Mouse (Mus musculus): ENCODE measurements around the gene Fsd2. TPM values are rescaled to one million over a fixed set of nuclear protein-coding genes. Genes with fewer than 3 reads are reported as not detected.

Gene Fsd2
- total and polyA plus RNA-seq, 3 experiments = 0.26 to 1.6 (median 0.54) TPM

GRCm38 (mm10) chr7:81557985-81558360 lies 8.8 kb downstream of the Fsd2 start:
- dilution Hi-C loops (cut with MboI; ENCODE audit: extremely low pct_ligation_motif_present, extremely low pct_unique_long_range_greater_than_20kb, low sequenced_read_pairs) (no loop called here), in situ Hi-C loops (cut with MboI; ENCODE audit: low pct_ligation_motif_present, low pct_unique_long_range_greater_than_20kb, low sequenced_read_pairs) (no loop called here)
- no peaks in the 10 kb centered on the region for H3K27me3 ChIP-seq (replicated peaks)
- no peak overlapping the region for H3K4me3 ChIP-seq (replicated peaks in 1 of 3; ENCODE audit: low read depth in 2 of 3, low read length in 2 of 3, poor library complexity in 1 of 3)
- H3K9me3 ChIP-seq (replicated peaks; ENCODE audit: low read length) = no peaks in the 10 kb centered on the region
- no peaks in the 10 kb centered on the region for H3K4me1 ChIP-seq (ENCODE audit: control insufficient read depth in 1 of 2, insufficient read depth in 2 of 2)
- DNase-seq (ENCODE audit: extremely low read depth) = no peak
- H3K79me2 ChIP-seq (replicated peaks; ENCODE audit: control insufficient read depth, extremely low read depth, insufficient read depth, poor library complexity, severe bottlenecking) = no peaks in the 10 kb centered on the region
- H3K27ac ChIP-seq (ENCODE audit: insufficient read depth, low read depth) = no peak overlapping the region
- H3K4me2 ChIP-seq (ENCODE audit: insufficient read depth, low read depth, poor library complexity, severe bottlenecking) = no peak overlapping the region
- no peak for TF ChIP-seq IRF4 (IDR thresholded peaks at IDR 0.05; ENCODE audit: low read depth, low read length)
- TF ChIP-seq SIN3A (IDR thresholded peaks at IDR 0.05; ENCODE audit: low read length) = no peak
- no peak for TF ChIP-seq PAX5 (IDR thresholded peaks at IDR 0.05; ENCODE audit: low read length)
- TF ChIP-seq E2F4 (IDR thresholded peaks at IDR 0.05; ENCODE audit: insufficient replicate concordance, low read depth, low read length) = no peak
- no peak for TF ChIP-seq CTCF (conservative IDR thresholded peaks at IDR 0.05 in 1 of 2, IDR thresholded peaks at IDR 0.05 in 1 of 2; ENCODE audit: low read depth in 2 of 2, low read length in 2 of 2)
- no peaks in the 10 kb centered on the region for H3K36me3 ChIP-seq (replicated peaks in 1 of 2; ENCODE audit: control insufficient read depth in 1 of 2, insufficient read depth in 1 of 2, low read length in 1 of 2)
- no peak overlapping the region for H3K9ac ChIP-seq (ENCODE audit: insufficient read depth, low read depth)

GRCm38 (mm10) chr7:81557252-81557984 lies 9.3 kb downstream of the Fsd2 start:
- Histone ChIP-seq H3K4me3 (replicated peaks in 1 of 3; ENCODE audit: low read depth in 2 of 3, low read length in 2 of 3, poor library complexity in 1 of 3) (no peak overlapping the region), H3K27me3 (replicated peaks) (no peaks in the 10 kb centered on the region), H3K36me3 (replicated peaks in 1 of 2; ENCODE audit: control insufficient read depth in 1 of 2, insufficient read depth in 1 of 2, low read length in 1 of 2) (no peaks in the 10 kb centered on the region), H3K4me2 (ENCODE audit: insufficient read depth, low read depth, poor library complexity, severe bottlenecking) (no peak overlapping the region), H3K4me1 (ENCODE audit: control insufficient read depth in 1 of 2, insufficient read depth in 2 of 2) (no peaks in the 10 kb centered on the region), H3K9ac (ENCODE audit: insufficient read depth, low read depth) (no peak overlapping the region), H3K27ac (ENCODE audit: insufficient read depth, low read depth) (no peak overlapping the region), H3K79me2 (replicated peaks; ENCODE audit: control insufficient read depth, extremely low read depth, insufficient read depth, poor library complexity, severe bottlenecking) (no peaks in the 10 kb centered on the region), H3K9me3 (replicated peaks; ENCODE audit: low read length) (no peaks in the 10 kb centered on the region)
- DNase-seq (ENCODE audit: extremely low read depth) = no peak
- dilution Hi-C loops (cut with MboI; ENCODE audit: extremely low pct_ligation_motif_present, extremely low pct_unique_long_range_greater_than_20kb, low sequenced_read_pairs) (no loop called here), in situ Hi-C loops (cut with MboI; ENCODE audit: low pct_ligation_motif_present, low pct_unique_long_range_greater_than_20kb, low sequenced_read_pairs) (no loop called here)
- TF ChIP-seq KAT2A (IDR thresholded peaks at IDR 0.05; ENCODE audit: insufficient replicate concordance, low read length) (no peak), ZC3H11A (IDR thresholded peaks at IDR 0.05; ENCODE audit: low read depth, low read length) (no peak), HCFC1 (IDR thresholded peaks at IDR 0.05; ENCODE audit: low read depth, low read length) (no peak), ZKSCAN1 (IDR thresholded peaks at IDR 0.05; ENCODE audit: borderline replicate concordance, low read depth, low read length) (no peak), E2F4 (IDR thresholded peaks at IDR 0.05; ENCODE audit: insufficient replicate concordance, low read depth, low read length) (no peak), POLR2A (IDR thresholded peaks at IDR 0.05; ENCODE audit: low read depth, low read length) (no peak), ETS1 (conservative IDR thresholded peaks at IDR 0.05; ENCODE audit: low read depth, low read length) (no peak), MAX (IDR thresholded peaks at IDR 0.05; ENCODE audit: low read length) (no peak), POLR2AphosphoS2 (IDR thresholded peaks at IDR 0.05; ENCODE audit: low read depth, low read length) (no peak), EP300 (IDR thresholded peaks at IDR 0.05; ENCODE audit: low read length) (no peak), NRF1 (IDR thresholded peaks at IDR 0.05; ENCODE audit: low read depth, low read length) (no peak), IRF4 (IDR thresholded peaks at IDR 0.05; ENCODE audit: low read depth, low read length) (no peak), ZNF384 (IDR thresholded peaks at IDR 0.05; ENCODE audit: low read depth, low read length) (no peak), TBP (conservative IDR thresholded peaks at IDR 0.05; ENCODE audit: low read depth, low read length) (no peak), PAX5 (IDR thresholded peaks at IDR 0.05; ENCODE audit: low read length) (no peak)

All from CH12.LX (cell line).